Mouse (Mus musculus): Measurements from ENCODE around the gene Slc41a2. TPM values are rescaled to one million over a fixed set of nuclear protein-coding genes. Genes with fewer than 3 reads are reported as not detected.

Gene Slc41a2
- polyA plus RNA-seq, 1 experiment from 2014 or later, result 0.87 TPM

- ATAC-seq (replicated peaks; ENCODE audit: low FRiP score, low read depth), result no peak
- Histone ChIP-seq H3K27me3 (ENCODE audit: insufficient read depth, low read length) (no peaks in the 10 kb centered on the region), H3K9me3 (replicated peaks; ENCODE audit: low read length) (no peaks in the 10 kb centered on the region), H3K9ac (ENCODE audit: low read depth, low read length) (no peak overlapping the region), H3K4me1 (replicated peaks; ENCODE audit: insufficient read depth, low read length) (no peaks in the 10 kb centered on the region), H3K36me3 (ENCODE audit: insufficient read depth, low read length) (no peaks in the 10 kb centered on the region), H3K4me3 (replicated peaks; ENCODE audit: low read depth, low read length) (no peak overlapping the region), H3K27ac (no peak overlapping the region), H3K4me2 (ENCODE audit: low read length) (no peak overlapping the region)
- TF ChIP-seq CTCF (IDR thresholded peaks at IDR 0.05; ENCODE audit: low read depth), result peak; percentile 61
- 68% methylated on average over 8 of the region's 8 CpGs for whole genome bisulfite sequencing
- peak; percentile 28 for DNase-seq (ENCODE audit: low spot score)
Observed at GRCm38 (mm10) chr10:83251377-83251776, 86.3 kb downstream of the Slc41a2 start.

GRCm38 (mm10) chr10:83248036-83248435, 89.6 kb downstream of the Slc41a2 start:
- Histone ChIP-seq H3K27ac (no peak overlapping the region), H3K4me3 (replicated peaks; ENCODE audit: low read depth, low read length) (no peak overlapping the region), H3K4me1 (replicated peaks; ENCODE audit: insufficient read depth, low read length) (no peaks in the 10 kb centered on the region), H3K4me2 (ENCODE audit: low read length) (no peak overlapping the region), H3K36me3 (ENCODE audit: insufficient read depth, low read length) (no peaks in the 10 kb centered on the region), H3K9ac (ENCODE audit: low read depth, low read length) (no peak overlapping the region), H3K27me3 (ENCODE audit: insufficient read depth, low read length) (no peaks in the 10 kb centered on the region), H3K9me3 (replicated peaks; ENCODE audit: low read length) (no peaks in the 10 kb centered on the region)
- WGBS, result 46% methylated on average over 7 of the region's 7 CpGs
- DNase-seq (ENCODE audit: low spot score), result no peak
- TF ChIP-seq CTCF (IDR thresholded peaks at IDR 0.05; ENCODE audit: low read depth), result no peak
- ATAC-seq (replicated peaks; ENCODE audit: low FRiP score, low read depth), result no peak

GRCm38 (mm10) chr10:83245720-83246119, 92.0 kb downstream of the Slc41a2 start:
- no peak overlapping the region for H3K4me2 ChIP-seq (ENCODE audit: low read length)
- H3K36me3 ChIP-seq (ENCODE audit: insufficient read depth, low read length), result no peaks in the 10 kb centered on the region
- ATAC-seq (replicated peaks; ENCODE audit: low FRiP score, low read depth), result no peak
- H3K27ac ChIP-seq, result no peak overlapping the region
- no peak for TF ChIP-seq CTCF (IDR thresholded peaks at IDR 0.05; ENCODE audit: low read depth)
- H3K27me3 ChIP-seq (ENCODE audit: insufficient read depth, low read length), result no peaks in the 10 kb centered on the region
- no peak for DNase-seq (ENCODE audit: low spot score)
- H3K4me3 ChIP-seq (replicated peaks; ENCODE audit: low read depth, low read length), result no peak overlapping the region
- WGBS, result 66% methylated on average over 7 of the region's 7 CpGs
- no peak overlapping the region for H3K9ac ChIP-seq (ENCODE audit: low read depth, low read length)
- H3K4me1 ChIP-seq (replicated peaks; ENCODE audit: insufficient read depth, low read length), result no peaks in the 10 kb centered on the region
- no peaks in the 10 kb centered on the region for H3K9me3 ChIP-seq (replicated peaks; ENCODE audit: low read length)

GRCm38 (mm10) chr10:83244131-83244530, 93.6 kb downstream of the Slc41a2 start:
- DNase-seq (ENCODE audit: low spot score) (no peak), ATAC-seq (replicated peaks; ENCODE audit: low FRiP score, low read depth) (no peak)
- Histone ChIP-seq H3K4me2 (ENCODE audit: low read length) (no peak overlapping the region), H3K27me3 (ENCODE audit: insufficient read depth, low read length) (no peaks in the 10 kb centered on the region), H3K36me3 (ENCODE audit: insufficient read depth, low read length) (no peaks in the 10 kb centered on the region), H3K9me3 (replicated peaks; ENCODE audit: low read length) (no peaks in the 10 kb centered on the region), H3K4me3 (replicated peaks; ENCODE audit: low read depth, low read length) (no peak overlapping the region), H3K9ac (ENCODE audit: low read depth, low read length) (no peak overlapping the region), H3K4me1 (replicated peaks; ENCODE audit: insufficient read depth, low read length) (no peaks in the 10 kb centered on the region), H3K27ac (no peak overlapping the region)
- 31% methylated on average over 6 of the region's 6 CpGs for WGBS
- no peak for TF ChIP-seq CTCF (IDR thresholded peaks at IDR 0.05; ENCODE audit: low read depth)

- H3K9me3 ChIP-seq (replicated peaks; ENCODE audit: low read length), result no peaks in the 10 kb centered on the region
- H3K36me3 ChIP-seq (ENCODE audit: insufficient read depth, low read length), result no peaks in the 10 kb centered on the region
- no peaks in the 10 kb centered on the region for H3K4me1 ChIP-seq (replicated peaks; ENCODE audit: insufficient read depth, low read length)
- no peak for TF ChIP-seq CTCF (IDR thresholded peaks at IDR 0.05; ENCODE audit: low read depth)
- H3K4me2 ChIP-seq (ENCODE audit: low read length), result no peak overlapping the region
- ATAC-seq (replicated peaks; ENCODE audit: low FRiP score, low read depth) (no peak), DNase-seq (ENCODE audit: low spot score) (peak; percentile 26)
- WGBS, result 63% methylated on average over 11 of the region's 11 CpGs
- no peak overlapping the region for H3K4me3 ChIP-seq (replicated peaks; ENCODE audit: low read depth, low read length)
- H3K27ac ChIP-seq, result no peak overlapping the region
- no peaks in the 10 kb centered on the region for H3K27me3 ChIP-seq (ENCODE audit: insufficient read depth, low read length)
- H3K9ac ChIP-seq (ENCODE audit: low read depth, low read length), result no peak overlapping the region
Observed at GRCm38 (mm10) chr10:83242106-83242686, 95.5 kb downstream of the Slc41a2 start.

GRCm38 (mm10) chr10:83234391-83234790, 103.3 kb downstream of the Slc41a2 start:
- Histone ChIP-seq H3K36me3 (ENCODE audit: insufficient read depth, low read length) (no peaks in the 10 kb centered on the region), H3K27ac (no peak overlapping the region), H3K27me3 (ENCODE audit: insufficient read depth, low read length) (no peaks in the 10 kb centered on the region), H3K4me3 (replicated peaks; ENCODE audit: low read depth, low read length) (no peak overlapping the region), H3K9ac (ENCODE audit: low read depth, low read length) (no peak overlapping the region), H3K4me2 (ENCODE audit: low read length) (no peak overlapping the region), H3K4me1 (replicated peaks; ENCODE audit: insufficient read depth, low read length) (0 out of 2 replicates have a peak, but pooled peaks cover 3% of the 10 kb centered on the region), H3K9me3 (replicated peaks; ENCODE audit: low read length) (no peaks in the 10 kb centered on the region)
- no peak for TF ChIP-seq CTCF (IDR thresholded peaks at IDR 0.05; ENCODE audit: low read depth)
- WGBS, result 55% methylated on average over 4 of the region's 4 CpGs
- ATAC-seq (replicated peaks; ENCODE audit: low FRiP score, low read depth) (no peak), DNase-seq (ENCODE audit: low spot score) (no peak)

GRCm38 (mm10) chr10:83233967-83234366, 103.7 kb downstream of the Slc41a2 start:
- Histone ChIP-seq H3K27me3 (ENCODE audit: insufficient read depth, low read length) (no peaks in the 10 kb centered on the region), H3K9me3 (replicated peaks; ENCODE audit: low read length) (no peaks in the 10 kb centered on the region), H3K36me3 (ENCODE audit: insufficient read depth, low read length) (no peaks in the 10 kb centered on the region), H3K9ac (ENCODE audit: low read depth, low read length) (no peak overlapping the region), H3K4me1 (replicated peaks; ENCODE audit: insufficient read depth, low read length) (0 out of 2 replicates have a peak, but pooled peaks cover 3% of the 10 kb centered on the region), H3K4me3 (replicated peaks; ENCODE audit: low read depth, low read length) (no peak overlapping the region), H3K4me2 (ENCODE audit: low read length) (no peak overlapping the region), H3K27ac (no peak overlapping the region)
- 77% methylated on average over 3 of the region's 3 CpGs for WGBS
- TF ChIP-seq CTCF (IDR thresholded peaks at IDR 0.05; ENCODE audit: low read depth), result no peak
- no peak for ATAC-seq (replicated peaks; ENCODE audit: low FRiP score, low read depth)
- DNase-seq (ENCODE audit: low spot score), result no peak

All from kidney, postnatal 0 days (tissue).